Mouse (Mus musculus) neural tube, embryonic 14.5 days (tissue): Measurements from ENCODE around the gene Marveld3. TPM values are rescaled to one million over a fixed set of nuclear protein-coding genes. Genes with fewer than 3 reads are reported as not detected.

ENCODE experiments used
- ATAC-seq: fragments of 200-750 bp; cut with Nextera tagmentation; 2 replicates; pipeline ENCODE4 v1.8.0; 2017; ENCODE audit warnings: low read depth, mild to moderate bottlenecking, moderate TSS enrichment, moderate library complexity
- H3K27ac ChIP-seq: fragments of 300-500 bp; sonication (generic); 2 replicates; pipeline ENCODE4 v1.5.1; 2014; ENCODE audit warnings: low read depth, mild to moderate bottlenecking, control low read depth, low read length, moderate library complexity, mixed read lengths
- H3K27me3 ChIP-seq: fragments of 300-500 bp; sonication (generic); 2 replicates; pipeline ENCODE4 v1.6.1; 2014; ENCODE audit warnings: low read length; ENCODE audit not compliant: control insufficient read depth, insufficient read depth
- H3K36me3 ChIP-seq: fragments of 300-500 bp; sonication (generic); 2 replicates; pipeline ENCODE4 v1.6.1; 2014; ENCODE audit warnings: low read length, mixed read lengths; ENCODE audit not compliant: control insufficient read depth, insufficient read depth
- H3K4me1 ChIP-seq: fragments of 300-500 bp; sonication (generic); 2 replicates; pipeline ENCODE4 v1.6.1; 2014; ENCODE audit warnings: low read length; ENCODE audit not compliant: control insufficient read depth, insufficient read depth
- H3K4me2 ChIP-seq: fragments of 300-500 bp; sonication (generic); 2 replicates; pipeline ENCODE4 v1.6.1; 2014; ENCODE audit warnings: mild to moderate bottlenecking, low read depth, low read length, control low read depth
- H3K4me3 ChIP-seq: fragments of 300-500 bp; sonication (generic); 2 replicates; pipeline ENCODE4 v1.5.1; 2014; ENCODE audit warnings: low read depth, low read length, control low read depth, mixed read lengths
- H3K9ac ChIP-seq: fragments of 300-500 bp; sonication (generic); replicated peaks from 2 replicates; pipeline ENCODE4 v1.6.1; 2014; ENCODE audit warnings: low read depth, mild to moderate bottlenecking, control low read depth, low read length, mixed read lengths
- H3K9me3 ChIP-seq: fragments of 300-500 bp; sonication (generic); 2 replicates; pipeline ENCODE4 v1.6.1; 2016; ENCODE audit warnings: low read length; ENCODE audit not compliant: control insufficient read depth
- polyA plus RNA-seq: library from polyadenylated mRNA; unstranded; fragments of >200 nt; fragmentation: Nextera tagmentation; extraction: Ambion mirVana; gene quantifications from 2 replicates; pipeline ENCODE4 v1.2.1, GENCODE M21; 2014

The Marveld3 gene
- polyA plus RNA-seq, 1 experiment from 2014 or later: 1.0 TPM

- H3K36me3 ChIP-seq: no peaks in the 10 kb centered on the region
- no peak overlapping the region for H3K4me2 ChIP-seq
- H3K27ac ChIP-seq: no peak overlapping the region
- no peaks in the 10 kb centered on the region for H3K9me3 ChIP-seq
- no peak overlapping the region for H3K9ac ChIP-seq
- H3K27me3 ChIP-seq: no peaks in the 10 kb centered on the region
- no peak for ATAC-seq
- no peaks in the 10 kb centered on the region for H3K4me1 ChIP-seq
- no peak overlapping the region for H3K4me3 ChIP-seq
Observed at GRCm38 (mm10) chr8:109902379-109902778, 59.6 kb downstream of the Marveld3 start.

Other genes starting within 250 kb of the Marveld3 start
- 3.7 and 4.0 TPM in 2 replicates for gene Atxn1l, start 224.5 kb downstream of the Marveld3 start, polyA plus RNA-seq
- 39.2 and 48.7 TPM in 2 replicates for gene Ap1g1, start 183.6 kb downstream of the Marveld3 start, polyA plus RNA-seq
- gene Phlpp2, start 93.7 kb downstream of the Marveld3 start, polyA plus RNA-seq: 5.2 and 7.7 TPM in 2 replicates
- gene Tat, start 28.2 kb upstream of the Marveld3 start, polyA plus RNA-seq: not detected in 2 replicates
- gene Chst4, start 77.5 kb upstream of the Marveld3 start, polyA plus RNA-seq: not detected in 2 replicates
- 21.6 and 25.1 TPM in 2 replicates for gene Zfp612, start 117.5 kb upstream of the Marveld3 start, polyA plus RNA-seq
- not detected in 2 replicates for gene Gm21964, start 139.0 kb upstream of the Marveld3 start, polyA plus RNA-seq
- gene Gm17720, start 140.6 kb upstream of the Marveld3 start, polyA plus RNA-seq: not detected in 2 replicates
- 30.3 and 42.7 TPM in 2 replicates for gene Calb2, start 206.0 kb upstream of the Marveld3 start, polyA plus RNA-seq